Mouse (Mus musculus): ENCODE results near the gene Dap.

The Dap gene

DNA sequence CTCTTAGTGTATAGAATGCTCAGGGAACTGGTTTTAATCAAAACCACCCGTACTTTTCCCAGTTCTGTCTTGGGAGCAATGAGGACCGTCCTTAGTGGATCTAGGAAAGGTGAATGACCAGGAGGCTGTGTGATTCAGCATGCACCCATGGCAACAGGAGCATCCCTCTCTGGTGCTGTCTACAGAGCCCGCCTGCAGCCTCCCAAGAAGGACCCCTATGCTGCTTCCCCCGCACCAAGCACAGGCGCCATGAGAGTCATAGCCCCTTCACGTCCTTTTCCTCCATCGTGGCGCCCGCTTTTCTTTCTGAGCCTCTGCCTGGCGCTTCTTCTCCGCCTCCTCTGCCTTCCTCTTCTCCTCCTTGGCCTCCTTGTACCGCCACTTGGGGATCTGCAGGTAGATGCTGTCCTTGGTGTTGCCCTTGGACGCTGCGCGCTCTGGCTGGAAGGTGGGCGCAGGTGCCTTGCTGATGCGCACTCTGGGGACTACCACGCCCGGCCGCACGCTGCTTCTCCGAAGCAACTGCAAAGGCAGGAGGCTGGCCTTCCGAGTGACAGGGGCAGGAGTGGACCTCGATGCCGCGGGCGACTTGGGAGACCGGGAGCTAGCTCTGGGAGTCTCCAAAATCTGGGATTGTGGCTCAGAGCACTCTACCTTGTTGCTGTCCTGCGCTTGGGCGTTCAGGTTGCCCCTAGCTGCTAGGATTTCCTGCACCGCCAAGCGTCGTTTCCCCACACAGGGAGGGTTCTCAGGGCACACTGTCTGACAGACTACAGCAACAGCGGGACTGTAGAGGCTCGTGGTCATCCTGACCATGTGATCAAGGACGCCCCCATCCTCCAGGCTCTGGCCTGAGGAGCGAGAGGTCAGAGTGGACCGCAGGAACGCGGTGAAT, 73.0 kb downstream of the Dap start:
- intact Hi-C loops (cut with DNase I) = no loop called here

DNA sequence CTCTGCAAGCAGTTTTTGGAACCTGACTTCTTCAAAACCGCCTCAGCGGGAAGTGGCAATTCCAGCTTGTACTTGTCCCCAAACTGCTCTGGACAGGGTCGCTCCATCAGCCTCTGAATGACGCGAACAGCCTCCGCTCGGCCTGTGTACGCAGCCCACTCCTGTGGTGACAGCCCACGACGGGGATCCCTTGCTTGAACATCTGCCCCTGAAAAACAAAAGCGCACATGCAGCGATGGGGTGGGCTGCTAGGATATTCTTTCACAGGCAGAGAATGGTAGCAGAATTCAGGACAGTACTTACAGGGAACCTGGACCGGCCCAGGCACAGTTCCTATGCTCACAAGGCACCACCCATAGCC, 73.6 kb downstream of the Dap start:
- intact Hi-C loops (cut with DNase I) = no loop called here

DNA sequence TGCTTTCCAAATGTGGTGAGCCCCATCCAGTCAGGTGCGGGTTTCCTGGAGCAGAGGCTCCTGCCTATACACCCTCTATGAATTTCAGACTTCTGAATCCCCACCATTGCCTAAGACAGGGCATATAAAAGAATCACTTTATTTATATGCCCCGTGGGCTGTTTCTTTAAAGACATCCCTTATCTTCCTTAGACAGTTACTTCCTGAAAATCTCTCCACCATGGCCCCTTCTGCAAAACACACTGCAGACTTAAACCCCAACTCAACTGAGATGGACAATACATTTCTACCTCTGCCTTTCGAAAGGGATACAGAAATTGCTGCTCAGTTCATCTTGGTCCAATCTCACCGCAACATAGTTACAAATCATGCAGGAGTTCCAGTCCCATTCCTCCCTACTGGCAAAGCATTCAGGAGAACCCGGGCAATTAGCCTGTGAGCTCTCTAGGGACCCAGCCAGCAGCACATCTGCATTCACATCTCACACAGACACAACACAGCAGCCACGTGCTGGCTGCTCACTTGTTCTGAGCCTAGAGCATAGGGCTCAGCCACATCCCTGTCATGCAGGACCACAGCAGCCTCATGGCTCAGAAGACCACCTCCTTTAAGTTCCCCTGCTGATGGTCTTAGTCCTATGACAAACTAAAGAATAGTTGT, 75.3 kb downstream of the Dap start:
- intact Hi-C loops (cut with DNase I) = no loop called here

DNA sequence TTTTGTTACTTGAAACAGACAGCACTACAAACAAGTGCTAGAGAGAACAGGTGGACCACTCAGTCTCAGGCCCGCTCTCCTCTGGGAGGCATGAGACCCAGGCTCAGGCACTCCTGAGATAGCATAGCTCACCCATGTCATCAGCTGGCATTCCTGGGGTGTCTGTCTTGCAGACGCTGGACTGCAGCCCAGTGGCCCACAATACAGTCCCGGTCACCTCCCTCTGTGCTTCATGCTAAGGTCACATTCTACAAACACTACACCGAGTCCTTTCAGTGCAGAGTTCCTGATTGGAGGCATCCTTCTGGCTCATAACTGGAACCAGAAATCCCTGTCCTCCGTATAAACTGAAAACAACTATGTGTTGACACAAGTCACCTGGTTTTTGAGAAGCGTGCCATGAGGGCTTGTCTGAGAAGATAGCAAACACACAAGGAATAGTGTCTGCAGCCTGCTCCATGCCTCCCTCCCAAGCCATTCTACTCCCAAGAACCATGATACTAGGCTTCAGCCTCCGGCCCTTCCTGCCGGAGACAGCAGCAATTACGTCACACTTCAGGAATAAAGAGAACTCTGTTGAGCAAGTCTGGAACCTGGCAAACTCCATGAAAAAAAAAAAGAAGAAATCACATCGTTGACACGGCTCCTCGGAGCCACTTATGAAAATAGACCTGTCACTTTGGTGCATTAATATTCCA, 78.3 kb downstream of the Dap start:
- intact Hi-C loops (cut with DNase I) = no loop called here

DNA sequence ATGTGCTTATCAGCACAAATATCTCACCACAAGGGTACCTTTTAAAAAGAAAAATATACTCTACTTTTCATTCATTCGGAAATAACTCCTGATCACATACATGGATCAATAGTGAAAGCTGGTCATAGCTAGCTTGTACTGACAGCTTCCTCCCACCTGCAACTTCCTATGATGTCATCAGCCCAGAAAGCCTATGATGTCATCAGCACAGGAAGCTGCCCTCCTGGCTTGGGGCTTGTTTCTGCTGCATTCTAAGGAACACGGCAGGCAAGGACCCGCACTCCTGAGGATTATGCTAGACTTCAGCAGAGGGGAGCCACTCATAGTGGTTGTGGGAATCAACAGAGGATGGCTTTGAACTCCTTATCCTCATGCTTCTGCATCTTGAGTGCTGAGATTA, 80.2 kb downstream of the Dap start:
- intact Hi-C loops (cut with DNase I) = no loop called here

DNA sequence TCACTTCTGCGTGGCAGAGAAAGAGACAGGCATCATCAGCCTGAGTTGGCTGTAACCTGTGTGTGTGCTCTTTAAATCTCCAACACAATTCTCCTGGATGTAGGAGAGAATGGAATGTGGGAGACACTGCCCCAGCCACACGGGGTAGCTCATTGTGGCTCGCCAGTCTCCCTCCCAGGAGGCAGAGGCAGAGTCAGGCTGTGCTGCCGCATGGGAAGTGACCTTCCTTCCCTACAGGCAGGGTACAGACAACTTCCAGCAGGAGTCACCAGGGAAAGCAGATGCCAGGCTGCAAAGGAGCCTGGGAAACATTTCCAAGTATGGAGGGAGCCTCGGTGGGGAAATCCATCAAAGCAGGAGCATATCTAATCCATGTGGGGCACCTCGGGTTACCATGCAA, 81.1 kb downstream of the Dap start:
- intact Hi-C loops (cut with DNase I) = no loop called here

DNA sequence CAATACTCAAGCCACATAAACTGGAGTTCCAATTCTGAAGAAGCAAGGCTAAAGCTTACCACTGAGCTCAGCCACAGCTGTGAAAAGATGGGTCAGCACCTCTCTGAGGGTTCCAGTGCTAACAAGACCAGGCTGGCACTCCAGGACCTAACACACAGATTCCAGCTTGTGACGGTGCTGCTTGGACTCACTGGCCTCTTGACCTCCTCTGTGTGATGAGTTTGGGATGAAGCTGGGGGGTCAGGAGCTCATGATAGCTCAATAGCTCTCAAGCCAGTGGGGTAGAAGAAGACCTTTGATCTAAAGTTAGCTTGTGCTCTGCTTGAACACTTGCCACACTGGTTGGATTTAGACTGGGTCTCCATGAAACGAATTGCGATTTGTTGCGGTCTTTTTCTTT, 82.6 kb downstream of the Dap start:
- intact Hi-C loops (cut with DNase I) = no loop called here

DNA sequence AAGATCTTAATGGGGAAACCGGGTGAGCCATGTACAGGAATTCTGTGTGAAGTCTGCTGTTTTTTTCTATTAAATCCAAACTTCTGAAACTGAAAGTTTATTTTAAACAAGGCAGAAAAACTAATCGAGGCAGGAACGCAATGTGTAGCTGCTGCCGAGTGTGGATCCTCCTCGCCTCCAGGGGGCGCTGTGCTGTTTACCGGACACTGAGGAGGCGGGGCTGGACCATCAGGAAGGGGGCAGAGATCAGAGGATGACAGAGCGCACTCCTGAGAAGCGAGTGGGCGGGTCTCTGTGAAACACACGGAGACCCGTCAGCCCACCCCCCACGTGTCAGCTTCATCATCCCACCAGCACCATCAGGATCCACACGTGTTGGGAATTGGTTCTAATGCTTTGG, 85.4 kb downstream of the Dap start:
- intact Hi-C loops (cut with DNase I) = no loop called here

DNA sequence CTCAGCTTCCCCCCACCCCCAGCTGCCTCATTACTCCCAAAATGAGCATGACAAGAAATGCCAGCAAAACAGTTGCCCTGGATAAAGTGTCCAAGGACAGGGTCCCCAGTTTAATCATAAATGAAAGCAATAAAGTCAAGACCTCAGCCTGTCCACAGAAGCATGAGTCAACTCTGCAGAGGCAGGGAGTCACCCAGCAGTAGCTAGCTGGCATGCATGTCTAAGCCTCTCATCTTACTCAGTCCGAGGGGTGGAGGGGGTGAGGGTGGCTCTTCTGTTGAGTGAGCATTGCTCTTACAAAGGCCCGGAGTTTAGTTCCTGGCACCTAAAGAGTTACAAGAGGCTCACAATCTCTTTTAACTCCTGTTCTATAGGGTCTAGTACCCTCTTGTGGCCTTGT, 87.9 kb downstream of the Dap start:
- intact Hi-C loops (cut with DNase I) = no loop called here

DNA sequence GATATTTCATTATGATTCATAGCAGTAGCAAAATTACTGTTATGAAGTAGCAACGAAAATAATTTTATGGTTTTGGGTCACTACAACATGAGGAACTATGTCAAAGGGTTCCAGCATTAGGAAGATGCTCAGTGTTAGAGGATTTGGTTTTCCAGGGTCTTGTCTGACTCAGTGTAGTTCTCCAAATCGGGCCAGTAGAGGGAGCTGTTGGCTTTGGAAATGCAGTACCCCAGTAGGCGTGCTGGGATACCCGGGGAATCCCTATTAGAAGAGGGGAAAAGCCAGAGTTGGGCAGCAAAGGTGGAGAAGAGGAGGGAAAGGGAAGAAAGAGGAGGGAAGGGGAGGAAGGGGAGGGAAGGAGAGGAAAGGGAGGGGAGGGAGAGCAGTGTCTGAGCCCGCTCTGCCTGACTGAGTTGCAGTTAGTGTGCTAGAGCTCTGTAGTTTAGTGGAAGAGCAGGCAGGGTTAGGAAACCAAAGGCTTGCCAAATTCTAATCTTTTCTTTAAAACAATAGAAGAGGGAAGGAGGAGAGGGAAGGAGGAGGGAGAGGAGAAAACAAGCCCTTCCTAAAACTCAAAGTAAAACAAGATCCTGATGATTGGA, 91.6 kb downstream of the Dap start:
- intact Hi-C loops (cut with DNase I) = loop anchor here (2.0 kb wide), 2 partner anchors 127 to 269 kb away; no protein-coding TSS in a partner anchor

DNA sequence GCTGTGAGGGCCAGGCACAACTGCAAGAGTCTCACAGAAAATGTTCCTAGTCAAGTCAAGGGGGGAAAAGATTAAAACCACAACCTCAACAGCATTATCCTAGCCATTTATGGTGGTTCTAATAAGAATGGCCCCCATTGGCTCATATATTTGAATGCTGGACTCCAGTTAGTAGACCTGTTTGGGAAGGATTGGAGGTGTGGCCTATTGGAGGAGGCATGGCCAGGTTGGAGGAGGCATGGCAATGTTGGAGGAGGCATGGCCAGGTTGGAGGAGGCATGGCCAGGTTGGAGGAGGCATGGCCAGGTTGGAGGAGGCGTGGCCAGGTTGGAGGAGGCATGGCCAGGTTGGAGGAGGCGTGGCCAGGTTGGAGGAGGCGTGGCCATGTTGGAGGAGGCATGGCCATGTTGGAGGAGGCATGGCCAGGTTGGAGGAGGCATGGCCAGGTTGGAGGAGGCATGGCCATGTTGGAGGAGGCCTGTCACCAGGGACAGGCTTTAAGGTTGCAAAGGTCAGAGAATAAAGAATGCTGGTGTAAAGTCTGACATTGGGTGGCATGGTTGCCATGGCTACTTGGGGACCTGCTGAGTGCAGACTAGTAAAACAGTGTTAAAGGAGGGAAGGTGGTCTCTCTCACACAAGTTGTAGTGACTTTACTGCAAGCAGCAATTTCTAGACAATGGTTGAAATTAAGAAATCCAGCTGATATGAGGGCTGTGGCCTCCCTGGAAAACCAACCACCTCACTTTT, 93.1 kb downstream of the Dap start:
- intact Hi-C loops (cut with DNase I) = loop anchor here (2.0 kb wide), 1 partner anchor 268 kb away; no protein-coding TSS in a partner anchor

DNA sequence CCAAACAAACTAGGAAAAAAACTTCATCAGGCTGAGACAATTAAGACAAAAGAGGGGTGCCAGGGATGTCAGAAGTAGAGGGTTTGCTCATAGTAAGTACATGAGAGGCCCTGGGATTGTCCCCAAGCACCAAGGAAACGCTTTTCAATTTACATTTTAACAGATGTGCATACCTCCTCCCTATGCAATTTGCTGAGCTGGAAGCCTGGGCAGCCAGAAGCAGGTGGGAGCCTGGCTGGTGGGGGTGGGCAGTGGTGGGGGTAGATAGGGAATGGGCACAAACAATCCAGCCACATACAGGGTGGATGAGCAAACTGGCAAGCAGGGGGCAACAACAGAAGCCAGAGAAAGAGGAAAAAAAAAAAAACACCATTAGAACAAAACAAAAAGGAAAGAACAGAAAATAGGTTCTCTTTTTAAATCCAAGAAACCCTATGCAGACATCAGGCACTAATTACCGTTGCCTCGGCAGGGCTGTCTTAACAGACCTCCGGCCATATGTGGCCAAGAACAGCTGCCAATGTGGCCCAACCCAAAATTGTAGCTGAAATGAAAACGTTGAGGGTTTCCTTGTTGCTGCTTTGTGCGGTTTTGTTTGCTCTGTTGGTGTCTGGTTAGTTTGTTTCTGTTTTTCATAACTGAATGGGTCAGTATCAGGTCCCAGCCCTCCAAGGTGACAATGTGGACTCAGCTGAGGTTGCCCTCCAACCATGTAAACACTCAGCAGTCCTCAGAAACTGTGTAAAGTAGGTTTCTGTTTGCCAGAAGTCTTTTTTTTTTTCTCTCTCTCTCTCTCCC, 94.2 kb downstream of the Dap start:
- intact Hi-C loops (cut with DNase I) = no loop called here

DNA sequence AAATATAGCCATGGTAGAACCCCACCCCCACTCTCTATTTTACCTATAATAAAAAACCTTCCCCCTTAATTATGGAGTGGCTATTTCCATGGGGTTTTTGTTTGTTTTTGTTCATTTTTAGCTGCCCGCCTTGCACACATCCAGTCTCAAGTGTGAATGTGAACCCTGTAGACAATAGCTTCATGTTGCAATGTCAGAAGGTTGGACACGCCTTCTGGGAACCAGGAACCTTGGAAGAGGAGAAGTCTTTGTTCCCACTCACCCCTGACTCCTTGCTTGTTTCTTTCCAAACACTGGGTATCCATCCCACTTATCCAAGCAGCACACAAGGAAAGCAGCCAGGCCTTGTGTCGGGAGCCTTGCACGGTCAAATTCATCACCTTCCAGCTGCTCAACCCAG, 94.9 kb downstream of the Dap start:
- intact Hi-C loops (cut with DNase I) = no loop called here

DNA sequence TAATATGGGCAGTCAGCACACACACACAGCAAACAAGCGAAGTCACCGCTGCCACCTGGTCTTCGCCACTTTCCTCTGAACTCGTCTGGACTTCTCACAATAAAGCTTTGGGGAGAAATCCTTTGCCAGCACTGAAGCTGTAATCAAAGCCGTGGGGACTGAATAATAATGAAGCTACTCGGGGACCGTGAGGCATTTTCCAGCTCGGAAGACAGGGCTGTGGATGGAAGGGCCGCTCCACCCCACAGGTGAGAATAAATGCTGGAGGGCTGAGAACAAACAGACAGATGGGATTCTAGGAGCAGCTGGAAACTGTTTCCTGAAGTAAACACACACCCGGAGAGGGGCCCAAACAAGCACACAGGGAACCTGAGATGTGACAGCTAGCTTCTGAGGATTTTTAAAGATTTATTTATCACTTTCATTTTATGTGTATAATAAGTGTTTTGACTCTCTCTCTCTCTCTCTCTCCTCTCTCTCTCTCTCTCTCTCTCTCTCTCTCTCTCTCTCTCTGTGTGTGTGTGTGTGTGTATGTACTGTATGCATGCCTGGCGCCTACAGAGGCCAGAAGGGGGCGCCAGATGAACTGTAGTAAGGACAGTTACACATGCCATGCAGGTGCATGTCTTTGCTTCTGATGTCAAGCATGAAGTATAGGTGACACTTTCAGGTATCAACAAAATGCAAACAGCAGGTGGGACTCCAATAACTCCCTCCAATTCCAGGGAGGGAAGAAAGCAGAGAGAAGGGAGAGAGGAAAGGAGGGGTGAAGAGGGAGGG, 96.7 kb downstream of the Dap start:
- intact Hi-C loops (cut with DNase I) = no loop called here

DNA sequence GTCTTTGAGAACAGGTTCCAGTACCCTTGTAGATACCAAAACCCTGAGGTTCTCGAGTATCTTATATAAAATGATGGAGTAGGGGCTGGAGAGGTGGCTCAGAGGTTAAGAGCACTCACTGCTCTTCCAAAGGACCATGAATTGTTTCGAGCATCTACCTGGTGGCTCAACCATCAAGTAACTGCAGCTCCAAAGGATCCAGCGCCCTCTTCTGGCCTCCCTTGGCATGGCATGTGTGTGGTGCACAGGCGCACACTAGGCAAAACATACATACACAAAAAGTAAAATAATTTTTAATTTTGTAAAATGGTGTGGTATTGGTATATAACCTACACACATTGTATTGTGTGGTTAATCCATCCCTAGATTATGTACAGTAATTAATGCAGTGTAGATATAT, 99.6 kb downstream of the Dap start:
- intact Hi-C loops (cut with DNase I) = no loop called here

All from adrenal gland (tissue).